ENCODE assay signal across 8 mouse cellular contexts in genomic region chr2:131351968-131352746, GRCm38 (mm10). TPM values are rescaled to one million over a fixed set of nuclear protein-coding genes. Genes with fewer than 3 reads are reported as not detected.
A peak's percentile ranks its signal among the peaks of the same experiment; 100 is the strongest.
DNase-seq lines count a peak whose midpoint lies in the region; ATAC-seq and TF ChIP-seq lines count a peak whose summit lies in the region.

No protein-coding gene starts in this region.

- peak overlapping the region; percentile 92 for H3K9ac ChIP-seq in embryonic facial prominence, embryonic 12.5 days
- peak overlapping the region; percentile 91 for H3K9ac ChIP-seq in intestine, embryonic 15.5 days
- H3K9ac ChIP-seq in midbrain, embryonic 16.5 days (ENCODE audit: low read depth, low read length), result peak overlapping the region; percentile 99

- no peaks in the 10 kb centered on the region for H3K27me3 ChIP-seq in embryonic facial prominence, embryonic 12.5 days
- H3K27me3 ChIP-seq in intestine, embryonic 15.5 days (replicated peaks), result no peaks in the 10 kb centered on the region
- no peaks in the 10 kb centered on the region for H3K27me3 ChIP-seq in midbrain, embryonic 16.5 days (ENCODE audit: control insufficient read depth, insufficient read depth, low read depth, low read length)

- no peaks in the 10 kb centered on the region for H3K36me3 ChIP-seq in embryonic facial prominence, embryonic 12.5 days
- H3K36me3 ChIP-seq in intestine, embryonic 15.5 days, result no peaks in the 10 kb centered on the region
- H3K36me3 ChIP-seq in midbrain, embryonic 16.5 days (ENCODE audit: control insufficient read depth, insufficient read depth, low read length), result no peaks in the 10 kb centered on the region

- peak overlapping the region; percentile 78 for H3K4me2 ChIP-seq in embryonic facial prominence, embryonic 12.5 days (replicated peaks)
- H3K4me2 ChIP-seq in intestine, embryonic 15.5 days (replicated peaks), result peak overlapping the region; percentile 88
- H3K4me2 ChIP-seq in midbrain, embryonic 16.5 days (ENCODE audit: low read length), result peak overlapping the region; percentile 76

- H3K9me3 ChIP-seq in embryonic facial prominence, embryonic 12.5 days, result no peaks in the 10 kb centered on the region
- H3K9me3 ChIP-seq in intestine, embryonic 15.5 days, result no peaks in the 10 kb centered on the region
- H3K9me3 ChIP-seq in midbrain, embryonic 16.5 days (replicated peaks; ENCODE audit: control insufficient read depth, low read length, poor library complexity, severe bottlenecking), result no peaks in the 10 kb centered on the region

- peak; percentile 25 to 26 for DNase-seq in layer of hippocampus, adult 2 months (ENCODE audit: low spot score in 2 of 2)
- no peak for DNase-seq in layer of hippocampus, postnatal 25 days (ENCODE audit: extremely low spot score in 1 of 2, low spot score in 1 of 2)
- DNase-seq in MN1 (ENCODE audit: low spot score), result peak; percentile 7
- DNase-seq in adrenal gland, postnatal 4 days (ENCODE audit: low spot score in 2 of 2), result no peak
- DNase-seq in kidney, postnatal 25 days, result no peak

- H3K4me1 ChIP-seq in embryonic facial prominence, embryonic 12.5 days, result peaks cover 10% of the 10 kb centered on the region
- peaks cover 8% of the 10 kb centered on the region; the same call in 1 of the 2 replicates for H3K4me1 ChIP-seq in intestine, embryonic 15.5 days (replicated peaks)
- peaks cover 21% of the 10 kb centered on the region for H3K4me1 ChIP-seq in midbrain, embryonic 16.5 days (ENCODE audit: control insufficient read depth, insufficient read depth, low read length)

- H3K27ac ChIP-seq in layer of hippocampus, adult 2 months, result peak overlapping the region; percentile 97
- peak overlapping the region; percentile 92 for H3K27ac ChIP-seq in embryonic facial prominence, embryonic 12.5 days
- peak overlapping the region; percentile 84 for H3K27ac ChIP-seq in intestine, embryonic 15.5 days
- H3K27ac ChIP-seq in midbrain, embryonic 16.5 days (ENCODE audit: low read length), result peak overlapping the region; percentile 99

- TF ChIP-seq CTCF in layer of hippocampus, adult 2 months (conservative IDR thresholded peaks at IDR 0.05), result no peak

- H3K4me3 ChIP-seq in layer of hippocampus, adult 2 months, result peak overlapping the region; percentile 96
- peak overlapping the region; percentile 95 for H3K4me3 ChIP-seq in embryonic facial prominence, embryonic 12.5 days
- H3K4me3 ChIP-seq in intestine, embryonic 15.5 days (replicated peaks), result peak overlapping the region; percentile 98
- peak overlapping the region; percentile 97 for H3K4me3 ChIP-seq in midbrain, embryonic 16.5 days (ENCODE audit: low read depth, low read length)

- under 1% methylated on average over 50 of the region's 51 CpGs for WGBS in embryonic facial prominence, embryonic 12.5 days
- under 1% methylated on average over 51 of the region's 51 CpGs for WGBS in intestine, embryonic 15.5 days
- WGBS in midbrain, embryonic 16.5 days, result under 1% methylated on average over 48 of the region's 51 CpGs

- ATAC-seq in embryonic facial prominence, embryonic 12.5 days (ENCODE audit: insufficient number of reproducible peaks, insufficient read depth, low FRiP score, low TSS enrichment), result peak; percentile 72
- ATAC-seq in intestine, embryonic 15.5 days, result no peak; the same call in 1 of the 2 replicates
- ATAC-seq in midbrain, embryonic 16.5 days, result peak; percentile 75

RNA-seq across cellular contexts. Expression of gene Rnf24, which starts 0.5 kb away (rescaled TPM):
- total RNA-seq in layer of hippocampus, adult 2 months (2021), result 10 to 100 TPM; 29.3 to 31.1 TPM
- total RNA-seq in layer of hippocampus, postnatal 25 days (2021), result 10 to 100 TPM; 28.2 to 30.5 TPM
- 11.3 TPM in 2 replicates for polyA plus RNA-seq in embryonic facial prominence, embryonic 12.5 days (2016; fragmentation: Nextera tagmentation; extraction: Ambion mirVana)
- polyA plus RNA-seq in intestine, embryonic 15.5 days (2015; fragmentation: Nextera tagmentation; extraction: Ambion mirVana), result 2.1 and 2.2 TPM in 2 replicates
- 20.1 and 21.1 TPM in 2 replicates for polyA plus RNA-seq in midbrain, embryonic 16.5 days (2015; fragmentation: Nextera tagmentation; extraction: Ambion mirVana)
- 1 to 10 TPM; 9.4 to 9.7 TPM for total RNA-seq in adrenal gland, postnatal 4 days (2021)

Comparison
In these comparisons a context has a peak if more than half of its experiments do, and no peak if none do; other contexts are left out.
1. DNase-seq: peak in layer of hippocampus, adult 2 months (2 of 2) and MN1 (single experiment); none in layer of hippocampus, postnatal 25 days (0 of 2), adrenal gland, postnatal 4 days (0 of 2) and kidney, postnatal 25 days (0 of 2).
2. Peak in every context shown above with its lines, with median percentiles within 50 percentile points of each other: H3K27ac ChIP-seq, H3K4me3 ChIP-seq, H3K4me2 ChIP-seq and H3K9ac ChIP-seq.